Mouse (Mus musculus) kidney, adult 2 months (tissue): ENCODE data around the gene Ccdc91.

Experiments used
- CTCF ChIP-seq: fragments of 200-500 bp; conservative IDR thresholded peaks from 2 replicates; pipeline ENCODE4 v1.5.1; 2011; ENCODE audit warnings: low read depth, mild to moderate bottlenecking, control low read depth, low read length, moderate library complexity, mixed read lengths; ENCODE audit not compliant: insufficient read depth, insufficient read length
- POLR2A ChIP-seq: fragments of 200-500 bp; IDR thresholded peaks from one replicate; pipeline ENCODE4 v1.6.1; 2011; ENCODE audit warnings: low read depth, low read length, control low read depth

DNA sequence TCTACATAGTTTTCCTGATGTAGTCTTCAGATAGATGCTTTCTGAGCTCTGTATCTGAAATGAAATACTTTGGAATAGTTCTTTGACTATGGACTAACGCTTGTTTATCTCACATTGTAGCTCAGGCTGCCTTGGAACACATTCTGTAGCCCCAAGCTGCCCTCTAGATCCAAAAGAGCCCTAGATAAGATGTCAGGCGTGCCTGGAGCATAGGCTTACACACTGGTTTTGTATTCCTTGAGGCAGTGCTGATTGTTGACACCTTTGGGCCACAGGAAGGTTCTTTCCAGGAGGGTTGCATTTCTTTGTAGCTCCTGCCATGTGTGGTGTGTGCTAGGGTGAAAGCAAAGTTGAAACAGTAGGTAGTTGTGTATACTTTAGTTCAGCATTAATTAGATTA, 139.7 kb downstream of the Ccdc91 start:
- TF ChIP-seq POLR2A (no peak), CTCF (no peak)
